Mouse (Mus musculus): Measurements from ENCODE around the gene Cacna2d1.

GRCm38 (mm10) chr5:15997769-15998168 is 63.3 kb downstream of the Cacna2d1 start:
- TF ChIP-seq CTCF (IDR thresholded peaks at IDR 0.05; ENCODE audit: low read depth) (no peak), EP300 (IDR thresholded peaks at IDR 0.05; ENCODE audit: low read depth) (no peak)

Measured in liver, embryonic 14.5 days (tissue).